Mouse (Mus musculus) heart, embryonic 11.5 days (tissue): ENCODE results near the gene Cep170b. TPM values are rescaled to one million over a fixed set of nuclear protein-coding genes. Genes with fewer than 3 reads are reported as not detected.

Experiments
- ATAC-seq: fragments of 200-750 bp; cut with Nextera tagmentation; replicated peaks from 2 replicates; pipeline ENCODE4 v1.8.0; 2017; ENCODE audit warnings: moderate library complexity; ENCODE audit not compliant: insufficient number of reproducible peaks, low FRiP score, low TSS enrichment
- H3K27ac ChIP-seq: fragments of 300-500 bp; sonication (generic); 2 replicates; pipeline ENCODE4 v1.5.1; 2014; ENCODE audit warnings: mild to moderate bottlenecking, low read depth, low read length
- H3K27me3 ChIP-seq: fragments of 300-500 bp; sonication (generic); 2 replicates; pipeline ENCODE4 v1.6.1; 2014; ENCODE audit warnings: mild to moderate bottlenecking, low read length, mixed read lengths; ENCODE audit not compliant: control insufficient read depth, insufficient read depth
- H3K36me3 ChIP-seq: fragments of 300-500 bp; sonication (generic); 2 replicates; pipeline ENCODE4 v1.6.1; 2014; ENCODE audit warnings: mild to moderate bottlenecking, low read length, moderate library complexity, mixed read lengths; ENCODE audit not compliant: control insufficient read depth, insufficient read depth
- H3K4me1 ChIP-seq: fragments of 300-500 bp; sonication (generic); 2 replicates; pipeline ENCODE4 v1.6.1; 2014; ENCODE audit warnings: low read length; ENCODE audit not compliant: control insufficient read depth, insufficient read depth
- H3K4me2 ChIP-seq: fragments of 300-500 bp; sonication (generic); 2 replicates; pipeline ENCODE4 v1.6.1; 2014; ENCODE audit warnings: mild to moderate bottlenecking, moderate library complexity
- H3K4me3 ChIP-seq: fragments of 300-500 bp; sonication (generic); 2 replicates; pipeline ENCODE4 v1.5.1; 2014; ENCODE audit warnings: low read depth, low read length
- H3K9ac ChIP-seq: fragments of 300-500 bp; sonication (generic); 2 replicates; pipeline ENCODE4 v1.6.1; 2014; ENCODE audit warnings: mild to moderate bottlenecking, low read depth, low read length, moderate library complexity
- H3K9me3 ChIP-seq: fragments of 300-500 bp; sonication (generic); replicated peaks from 2 replicates; pipeline ENCODE4 v1.6.1; 2016; ENCODE audit warnings: low read length; ENCODE audit not compliant: control insufficient read depth
- WGBS: fragments of 180-500 bp; shearing (Covaris S2); extraction: QIAGEN DNeasy Blood & Tissue Kit; methylation state at CpG from one replicate; pipeline ENCODE4 v1.1.7; 2014; ENCODE audit not compliant: insufficient replicate concordance; 5-methylcytosine and 5-hydroxymethylcytosine counted together
- microRNA-seq: library from miRNA; unstranded; fragments of <30 nt; microRNA quantifications from one replicate; pipeline ENCODE4, GENCODE M21; 2016; ENCODE audit warnings: borderline number of aligned reads
- polyA plus RNA-seq: library from polyadenylated mRNA; unstranded; fragments of >200 nt; fragmentation: Nextera tagmentation; extraction: Ambion mirVana; gene quantifications from 2 replicates; pipeline ENCODE4 v1.2.1, GENCODE M21; 2014

Gene Cep170b
- polyA plus RNA-seq, 1 experiment from 2014 or later, result 3.1 TPM

DNA sequence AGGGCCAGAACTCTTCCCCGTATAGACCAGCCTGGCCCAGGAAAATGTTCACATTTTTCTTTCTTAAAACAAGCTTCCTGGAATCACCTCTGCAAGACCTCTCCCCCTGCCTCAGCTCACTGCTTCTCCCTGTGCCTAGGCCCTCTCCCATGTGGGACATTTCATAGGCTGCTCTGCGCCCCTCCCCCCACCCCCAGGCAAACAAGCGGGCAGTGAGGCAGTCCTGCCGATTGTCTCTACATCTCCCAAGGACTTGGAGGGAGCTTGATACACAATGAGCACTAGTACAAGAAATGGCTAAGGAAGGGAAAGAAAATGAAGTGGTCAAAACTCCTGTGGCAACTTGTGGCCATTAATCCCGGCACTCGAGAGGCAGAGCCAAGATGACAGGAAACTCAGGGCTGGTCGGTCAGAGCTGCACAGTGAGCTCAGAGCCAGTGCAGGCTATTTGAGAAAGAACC, 74.1 kb downstream of the Cep170b start:
- no peaks in the 10 kb centered on the region for H3K9me3 ChIP-seq

DNA sequence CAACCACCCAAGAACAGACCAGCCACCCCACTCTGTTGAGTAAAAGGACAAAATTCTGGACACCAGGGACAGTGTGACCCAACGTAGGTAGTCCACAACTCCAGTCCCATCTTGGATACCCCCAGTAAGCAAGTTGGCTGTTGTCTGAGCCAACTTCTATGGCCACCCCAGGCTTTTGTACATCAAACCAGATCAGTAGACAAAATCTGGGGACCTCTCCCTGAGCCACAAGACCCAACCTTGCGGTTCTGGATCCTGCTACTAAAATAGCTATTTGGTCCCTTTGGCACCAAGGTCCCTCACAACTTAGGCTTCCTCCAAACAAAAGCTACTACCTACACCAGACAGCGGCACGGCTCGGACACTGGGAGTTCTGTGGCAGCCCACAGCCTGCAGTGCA, 74.7 kb downstream of the Cep170b start:
- ATAC-seq, result no peak
- H3K9me3 ChIP-seq, result no peaks in the 10 kb centered on the region
- H3K9ac ChIP-seq, result no peak overlapping the region
- peaks cover 32% of the 10 kb centered on the region for H3K4me1 ChIP-seq
- H3K27me3 ChIP-seq, result peaks cover 10% of the 10 kb centered on the region; the same call in 1 of the 2 replicates
- no peaks in the 10 kb centered on the region for H3K36me3 ChIP-seq
- H3K27ac ChIP-seq, result no peak overlapping the region
- 84% methylated on average over 5 of the region's 5 CpGs for WGBS
- H3K4me2 ChIP-seq, result peak overlapping the region; percentile 41
- H3K4me3 ChIP-seq, result no peak overlapping the region; the same call in 1 of the 2 replicates

More for the DNA sequence above, 74.1 kb downstream of the Cep170b start:
- no peaks in the 10 kb centered on the region for H3K36me3 ChIP-seq
- no peak overlapping the region for H3K4me3 ChIP-seq
- WGBS, result 14% methylated on average over 7 of the region's 7 CpGs
- H3K27ac ChIP-seq, result peak overlapping the region; percentile 46; the same call in 1 of the 2 replicates
- peaks cover 7% of the 10 kb centered on the region; the same call in 1 of the 2 replicates for H3K27me3 ChIP-seq
- peaks cover 32% of the 10 kb centered on the region for H3K4me1 ChIP-seq
- H3K4me2 ChIP-seq, result peak overlapping the region; percentile 44
- peak overlapping the region; percentile 56; the same call in 1 of the 2 replicates for H3K9ac ChIP-seq
- ATAC-seq, result no peak

DNA sequence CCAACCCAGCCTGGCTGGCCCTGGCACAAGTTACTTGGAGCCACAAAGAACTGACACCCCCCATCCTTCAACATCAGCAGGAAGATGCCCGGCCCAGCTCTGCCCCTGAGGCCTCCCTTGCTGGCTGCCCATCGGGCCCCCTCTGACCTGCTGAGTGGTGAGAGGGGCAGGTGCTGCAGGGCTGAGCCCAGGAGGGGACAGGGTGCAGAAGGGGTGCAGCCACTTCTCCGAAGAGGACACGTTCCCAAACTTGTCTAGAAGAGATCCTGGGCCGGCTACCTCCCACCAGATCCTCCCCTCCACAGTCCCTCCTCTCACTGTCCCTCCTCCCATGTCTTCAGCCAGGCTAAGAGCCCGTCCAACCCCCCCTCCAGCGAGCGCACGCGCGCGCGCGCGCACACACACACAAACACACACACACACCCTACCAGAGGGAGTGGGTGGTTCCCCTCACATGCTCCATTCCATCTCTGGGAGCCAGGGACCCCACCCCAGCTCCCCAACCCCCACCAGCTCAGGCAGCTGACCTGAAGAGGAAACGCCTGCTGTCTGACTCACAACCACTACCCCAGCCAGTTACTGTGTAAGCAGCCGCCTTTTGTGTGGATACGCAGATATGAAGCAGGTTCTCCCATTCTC, 75.3 kb downstream of the Cep170b start:
- ATAC-seq, result peak; percentile 27; the same call in 1 of the 2 replicates
- Histone ChIP-seq H3K36me3 (no peaks in the 10 kb centered on the region), H3K27me3 (peaks cover 13% of the 10 kb centered on the region), H3K4me1 (peaks cover 37% of the 10 kb centered on the region), H3K27ac (no peak overlapping the region), H3K9me3 (no peaks in the 10 kb centered on the region), H3K4me3 (no peak overlapping the region), H3K4me2 (peak overlapping the region; percentile 41), H3K9ac (no peak overlapping the region)
- 56% methylated on average over 18 of the region's 18 CpGs for WGBS

Small RNA genes lying within 50 kb of the gene (microRNA-seq; reads per million reads assigned to microRNA genes)
- not detected for gene Mir6940

Other genes starting within 250 kb of the Cep170b start
- gene A530016L24Rik, start 231.0 kb upstream of the Cep170b start, polyA plus RNA-seq, result 8.7 and 8.9 TPM in 2 replicates
- gene Tmem179, start 203.7 kb upstream of the Cep170b start, polyA plus RNA-seq, result 0.69 and 0.73 TPM in 2 replicates
- 3.2 and 3.8 TPM in 2 replicates for gene Inf2, start 131.7 kb upstream of the Cep170b start, polyA plus RNA-seq
- 73.3 and 75.2 TPM in 2 replicates for gene Adssl1, start 100.4 kb upstream of the Cep170b start, polyA plus RNA-seq
- 141 and 156 TPM in 2 replicates for gene Siva1, start 75.8 kb upstream of the Cep170b start, polyA plus RNA-seq
- gene Akt1, start 45.6 kb upstream of the Cep170b start, polyA plus RNA-seq, result 94.2 and 108 TPM in 2 replicates
- gene Zbtb42, start 41.6 kb upstream of the Cep170b start, polyA plus RNA-seq, result 2.8 and 4.2 TPM in 2 replicates
- gene Pld4, start 40.2 kb downstream of the Cep170b start, polyA plus RNA-seq, result 1.5 and 1.7 TPM in 2 replicates
- 0.63 and 0.79 TPM in 2 replicates for gene Ahnak2, start 82.2 kb downstream of the Cep170b start, polyA plus RNA-seq
- gene Clba1, start 88.5 kb downstream of the Cep170b start, polyA plus RNA-seq, result 11.5 and 13.0 TPM in 2 replicates
- 61.5 and 62.8 TPM in 2 replicates for gene Cdca4, start 109.0 kb downstream of the Cep170b start, polyA plus RNA-seq
- 0.19 TPM in 1 of 2 replicates, not detected in the other for gene Gpr132, start 147.8 kb downstream of the Cep170b start, polyA plus RNA-seq
- 1.5 and 2.2 TPM in 2 replicates for gene Jag2, start 209.3 kb downstream of the Cep170b start, polyA plus RNA-seq
- 44.2 and 50.7 TPM in 2 replicates for gene Nudt14, start 221.7 kb downstream of the Cep170b start, polyA plus RNA-seq